Mouse (Mus musculus): ENCODE results near the gene Dnaaf1. TPM values are rescaled to one million over a fixed set of nuclear protein-coding genes. Genes with fewer than 3 reads are reported as not detected.

Dnaaf1 gene
- total and polyA plus RNA-seq, 3 experiments, result 0.39 TPM; not detected in 2

DNA sequence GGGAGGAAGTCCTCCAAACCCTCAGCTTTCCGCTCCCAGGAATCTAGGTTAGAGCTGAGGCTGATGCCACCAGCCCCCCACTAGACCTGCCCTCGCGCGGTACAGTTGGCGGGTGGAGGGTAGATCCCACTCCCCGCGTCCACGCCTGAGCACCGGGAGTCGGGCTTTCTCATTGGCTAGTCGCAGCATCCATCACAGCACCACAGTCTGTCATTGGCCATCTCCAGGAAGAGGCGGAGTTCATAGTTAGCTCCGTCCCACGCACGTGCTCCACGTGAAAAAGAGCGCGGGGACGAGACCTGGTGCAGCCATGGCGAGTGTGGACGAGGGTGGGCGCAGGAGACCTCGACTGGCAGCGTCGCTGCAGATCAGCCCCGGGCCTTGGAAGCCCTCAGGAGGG, 37.4 kb downstream of the Dnaaf1 start, which contains the start of gene Adad2:
Gene Adad2, plus strand, starts transcription at position 277 of the 400 bp plus-strand sequence.
- H3K4me3 ChIP-seq, result no peak within 1 kb of the TSS
- intact Hi-C loops (cut with DNase I), result no loop called here
- DNase-seq, result no peak
- no peak within 1 kb of the TSS for H3K27ac ChIP-seq
- 79% methylated on average over 26 of the region's 26 CpGs for WGBS
- TF ChIP-seq EP300 (IDR thresholded peaks at IDR 0.05; ENCODE audit: insufficient read depth, low read depth, low read length), result no peak
- no peak for TF ChIP-seq CTCF (IDR thresholded peaks at IDR 0.05)
- TF ChIP-seq POLR2A (IDR thresholded peaks at IDR 0.05; ENCODE audit: insufficient read depth, low read depth, low read length), result no peak
- H3K36me3 ChIP-seq (ENCODE audit: control insufficient read depth, insufficient read depth, low read length), result no peaks in the 10 kb centered on the region
- no peaks in the 10 kb centered on the region for H3K4me1 ChIP-seq (ENCODE audit: control insufficient read depth, insufficient read depth, low read length)
- no peaks in the 10 kb centered on the region for H3K27me3 ChIP-seq (ENCODE audit: control insufficient read depth, insufficient read depth, low read length)
- H3K79me2 ChIP-seq (replicated peaks; ENCODE audit: control insufficient read depth, insufficient read depth, low read length), result no peaks in the 10 kb centered on the region
- no peak within 1 kb of the TSS for H3K9ac ChIP-seq (ENCODE audit: low read depth, low read length)

DNA sequence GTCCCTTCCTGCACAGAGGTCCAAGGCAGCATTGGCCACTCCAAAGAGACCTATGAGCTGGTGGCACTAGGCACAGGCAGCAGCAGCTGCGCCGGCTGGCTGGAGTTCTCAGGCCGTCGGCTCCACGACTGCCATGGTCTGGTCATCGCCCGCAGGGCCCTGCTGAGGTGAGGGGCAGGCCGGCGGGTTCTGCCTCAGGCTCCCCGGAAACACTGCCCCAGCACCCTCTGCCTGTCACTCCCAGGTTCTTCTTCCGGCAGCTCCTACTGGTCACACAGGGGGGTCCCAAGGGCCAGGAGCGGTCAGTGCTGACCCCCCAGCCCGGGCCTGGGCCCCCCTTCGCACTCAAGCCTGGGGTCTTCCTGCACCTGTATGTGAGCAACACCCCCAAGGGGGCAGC, 40.1 kb downstream of the Dnaaf1 start:
- H3K36me3 ChIP-seq (ENCODE audit: control insufficient read depth, insufficient read depth, low read length), result no peaks in the 10 kb centered on the region
- intact Hi-C loops (cut with DNase I), result no loop called here
- H3K27me3 ChIP-seq (ENCODE audit: control insufficient read depth, insufficient read depth, low read length), result no peaks in the 10 kb centered on the region
- H3K9ac ChIP-seq (ENCODE audit: low read depth, low read length), result no peak overlapping the region
- H3K4me1 ChIP-seq (ENCODE audit: control insufficient read depth, insufficient read depth, low read length), result no peaks in the 10 kb centered on the region
- WGBS, result 82% methylated on average over 14 of the region's 14 CpGs
- H3K4me3 ChIP-seq, result no peak overlapping the region
- DNase-seq, result no peak
- H3K27ac ChIP-seq, result no peak overlapping the region
- no peak for TF ChIP-seq EP300 (IDR thresholded peaks at IDR 0.05; ENCODE audit: insufficient read depth, low read depth, low read length)
- no peaks in the 10 kb centered on the region for H3K79me2 ChIP-seq (replicated peaks; ENCODE audit: control insufficient read depth, insufficient read depth, low read length)

DNA sequence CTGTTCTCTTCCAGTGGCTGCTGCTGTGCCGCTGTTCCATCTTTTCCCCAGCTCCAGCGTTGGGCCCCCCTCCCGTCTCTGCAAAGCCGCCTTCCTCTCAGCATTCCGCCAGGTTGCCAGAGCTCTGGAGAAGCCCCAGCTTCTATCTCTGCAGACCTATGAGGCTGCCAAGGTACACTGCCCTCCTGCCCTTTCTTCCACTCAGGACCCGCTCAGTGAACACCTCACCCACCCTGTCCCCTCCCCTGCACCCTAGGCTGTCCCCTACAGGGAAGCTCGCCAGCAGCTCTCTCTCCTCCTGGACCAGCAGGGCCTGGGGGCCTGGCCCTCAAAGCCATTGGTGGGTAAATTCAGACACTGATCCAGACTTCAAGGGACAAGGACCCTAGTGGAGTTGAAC, 41.3 kb downstream of the Dnaaf1 start:
- WGBS, result 56% methylated on average over 7 of the region's 7 CpGs
- H3K4me1 ChIP-seq (ENCODE audit: control insufficient read depth, insufficient read depth, low read length), result no peaks in the 10 kb centered on the region; the same call in 1 of the 2 replicates
- intact Hi-C loops (cut with DNase I), result no loop called here
- no peak for TF ChIP-seq POLR2A (IDR thresholded peaks at IDR 0.05; ENCODE audit: insufficient read depth, low read depth, low read length)
- no peak for TF ChIP-seq EP300 (IDR thresholded peaks at IDR 0.05; ENCODE audit: insufficient read depth, low read depth, low read length)
- TF ChIP-seq CTCF (IDR thresholded peaks at IDR 0.05), result no peak
- no peaks in the 10 kb centered on the region for H3K36me3 ChIP-seq (ENCODE audit: control insufficient read depth, insufficient read depth, low read length)
- no peaks in the 10 kb centered on the region for H3K79me2 ChIP-seq (replicated peaks; ENCODE audit: control insufficient read depth, insufficient read depth, low read length)
- no peak overlapping the region for H3K27ac ChIP-seq
- no peak overlapping the region for H3K4me3 ChIP-seq
- H3K9ac ChIP-seq (ENCODE audit: low read depth, low read length), result no peak overlapping the region
- H3K27me3 ChIP-seq (ENCODE audit: control insufficient read depth, insufficient read depth, low read length), result no peaks in the 10 kb centered on the region
- no peak for DNase-seq

DNA sequence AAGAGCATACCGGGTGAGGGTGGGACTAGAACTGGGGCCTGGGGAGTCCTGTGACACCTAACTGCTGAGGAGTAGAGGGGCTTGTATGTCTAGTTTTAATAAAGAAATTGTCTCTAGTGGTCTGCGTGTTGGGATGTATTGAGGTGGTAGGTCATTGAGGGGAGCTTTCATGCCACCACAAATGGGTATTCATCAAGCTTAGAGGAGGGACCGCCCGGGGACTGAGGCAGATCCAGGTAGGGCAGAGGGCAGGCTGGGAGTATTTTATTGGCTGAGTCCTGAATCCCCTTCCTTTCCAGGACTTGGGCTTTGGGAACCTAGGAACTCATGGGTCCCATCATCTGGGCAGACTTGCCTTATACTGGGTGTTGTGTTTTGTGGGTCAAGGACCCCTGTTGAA, 41.8 kb downstream of the Dnaaf1 start:
- intact Hi-C loops (cut with DNase I), result no loop called here
- H3K27ac ChIP-seq, result no peak overlapping the region
- TF ChIP-seq EP300 (IDR thresholded peaks at IDR 0.05; ENCODE audit: insufficient read depth, low read depth, low read length) (no peak), CTCF (IDR thresholded peaks at IDR 0.05) (no peak), POLR2A (IDR thresholded peaks at IDR 0.05; ENCODE audit: insufficient read depth, low read depth, low read length) (no peak)
- WGBS, result 95% methylated on average over 4 of the region's 4 CpGs
- H3K36me3 ChIP-seq (ENCODE audit: control insufficient read depth, insufficient read depth, low read length), result no peaks in the 10 kb centered on the region
- no peak for DNase-seq
- H3K79me2 ChIP-seq (replicated peaks; ENCODE audit: control insufficient read depth, insufficient read depth, low read length), result no peaks in the 10 kb centered on the region
- no peaks in the 10 kb centered on the region; the same call in 1 of the 2 replicates for H3K4me1 ChIP-seq (ENCODE audit: control insufficient read depth, insufficient read depth, low read length)
- H3K27me3 ChIP-seq (ENCODE audit: control insufficient read depth, insufficient read depth, low read length), result no peaks in the 10 kb centered on the region
- no peak overlapping the region for H3K9ac ChIP-seq (ENCODE audit: low read depth, low read length)
- no peak overlapping the region for H3K4me3 ChIP-seq

DNA sequence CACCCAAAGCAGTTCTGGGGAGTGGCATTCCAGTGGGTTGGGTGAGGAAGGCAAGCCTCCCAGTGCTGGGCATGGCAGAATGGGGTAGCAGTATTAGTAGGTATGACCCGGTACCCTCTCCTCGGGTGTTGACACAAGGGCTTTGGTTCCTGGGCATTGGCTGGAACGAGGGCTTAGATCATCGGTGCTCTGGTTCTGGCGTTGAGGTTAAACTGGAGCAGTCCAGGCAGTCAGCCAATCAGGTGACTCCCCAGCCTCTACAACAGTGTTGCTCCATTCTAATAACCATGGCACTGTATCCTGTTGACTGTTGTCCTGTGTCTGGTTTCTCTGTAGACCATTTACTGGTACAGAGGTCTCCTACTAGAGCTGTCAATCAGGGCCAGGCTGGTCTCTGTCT, 42.6 kb downstream of the Dnaaf1 start:
- peak overlapping the region; percentile 49 for H3K27ac ChIP-seq
- peak in 1 of 2 experiments; percentile 61 for DNase-seq
- intact Hi-C loops (cut with DNase I), result no loop called here

DNA sequence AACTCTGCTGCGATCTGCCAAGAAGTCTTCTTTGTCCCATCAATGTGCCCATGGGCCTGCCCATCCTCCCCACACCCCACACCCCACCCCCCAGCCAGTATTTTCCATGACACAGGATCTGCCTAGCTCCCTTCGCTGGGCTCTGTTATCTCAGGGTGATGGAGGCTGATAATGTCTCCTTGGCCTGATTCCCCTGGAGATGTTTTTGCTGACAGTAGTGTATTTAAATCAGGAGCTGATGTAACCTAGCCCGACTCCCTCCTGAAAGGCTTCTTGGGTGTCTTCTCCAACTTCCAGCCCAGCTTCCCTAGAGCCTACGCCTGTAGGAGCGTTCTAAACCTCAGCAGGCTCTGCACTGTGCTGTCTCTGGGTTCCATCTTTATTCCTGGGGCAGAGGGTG, 43.9 kb downstream of the Dnaaf1 start:
- no peak overlapping the region for H3K9ac ChIP-seq (ENCODE audit: low read depth, low read length)
- no peaks in the 10 kb centered on the region for H3K36me3 ChIP-seq (ENCODE audit: control insufficient read depth, insufficient read depth, low read length)
- no peaks in the 10 kb centered on the region; the same call in 1 of the 2 replicates for H3K4me1 ChIP-seq (ENCODE audit: control insufficient read depth, insufficient read depth, low read length)
- no peaks in the 10 kb centered on the region for H3K79me2 ChIP-seq (replicated peaks; ENCODE audit: control insufficient read depth, insufficient read depth, low read length)
- no peak for DNase-seq
- H3K27me3 ChIP-seq (ENCODE audit: control insufficient read depth, insufficient read depth, low read length), result no peaks in the 10 kb centered on the region
- no peak overlapping the region for H3K4me3 ChIP-seq
- intact Hi-C loops (cut with DNase I), result no loop called here
- H3K27ac ChIP-seq, result no peak overlapping the region
- TF ChIP-seq CTCF (IDR thresholded peaks at IDR 0.05) (no peak), POLR2A (IDR thresholded peaks at IDR 0.05; ENCODE audit: insufficient read depth, low read depth, low read length) (no peak), EP300 (IDR thresholded peaks at IDR 0.05; ENCODE audit: insufficient read depth, low read depth, low read length) (no peak)
- WGBS, result 59% methylated on average over 5 of the region's 5 CpGs

More for the DNA sequence above, 42.6 kb downstream of the Dnaaf1 start:
- no peaks in the 10 kb centered on the region for H3K36me3 ChIP-seq (ENCODE audit: control insufficient read depth, insufficient read depth, low read length)
- no peaks in the 10 kb centered on the region; the same call in 1 of the 2 replicates for H3K4me1 ChIP-seq (ENCODE audit: control insufficient read depth, insufficient read depth, low read length)
- H3K27me3 ChIP-seq (ENCODE audit: control insufficient read depth, insufficient read depth, low read length), result no peaks in the 10 kb centered on the region
- 54% methylated on average over 5 of the region's 5 CpGs for WGBS
- H3K9ac ChIP-seq (ENCODE audit: low read depth, low read length), result no peak overlapping the region
- no peak for TF ChIP-seq CTCF (IDR thresholded peaks at IDR 0.05)
- H3K79me2 ChIP-seq (replicated peaks; ENCODE audit: control insufficient read depth, insufficient read depth, low read length), result no peaks in the 10 kb centered on the region
- H3K4me3 ChIP-seq, result no peak overlapping the region

Data from heart, adult 2 months (tissue).